Mouse (Mus musculus): Measurements from ENCODE around the gene Lrmda. TPM values are rescaled to one million over a fixed set of nuclear protein-coding genes. Genes with fewer than 3 reads are reported as not detected.

Gene Lrmda
- polyA plus RNA-seq, 1 experiment from 2014 or later = not detected

- Histone ChIP-seq H3K36me3 (ENCODE audit: control insufficient read depth, insufficient read depth, low read length) (no peaks in the 10 kb centered on the region), H3K9ac (ENCODE audit: low read length) (no peak overlapping the region), H3K4me3 (ENCODE audit: low read depth, low read length) (no peak overlapping the region), H3K27me3 (ENCODE audit: control insufficient read depth, insufficient read depth, low read length) (no peaks in the 10 kb centered on the region), H3K9me3 (ENCODE audit: control insufficient read depth, low read length) (no peaks in the 10 kb centered on the region), H3K27ac (ENCODE audit: low read depth, low read length) (no peak overlapping the region), H3K4me1 (replicated peaks; ENCODE audit: control insufficient read depth, insufficient read depth, low read length) (peaks cover 7% of the 10 kb centered on the region; the same call in 1 of the 2 replicates), H3K4me2 (ENCODE audit: low read depth, low read length, severe bottlenecking) (no peak overlapping the region)
- DNase-seq (ENCODE audit: low spot score) = no peak
- whole genome bisulfite sequencing = 94% methylated on average over 12 of the region's 12 CpGs
- no peak for ATAC-seq (replicated peaks; ENCODE audit: low FRiP score)
Observed at GRCm38 (mm10) chr14:22256274-22256673, 236.8 kb downstream of the Lrmda start.

GRCm38 (mm10) chr14:22259376-22260032, 240.0 kb downstream of the Lrmda start:
- Histone ChIP-seq H3K9ac (ENCODE audit: low read length) (no peak overlapping the region), H3K27ac (ENCODE audit: low read depth, low read length) (no peak overlapping the region), H3K4me1 (replicated peaks; ENCODE audit: control insufficient read depth, insufficient read depth, low read length) (peaks cover 7% of the 10 kb centered on the region; the same call in 1 of the 2 replicates), H3K9me3 (ENCODE audit: control insufficient read depth, low read length) (no peaks in the 10 kb centered on the region), H3K4me3 (ENCODE audit: low read depth, low read length) (no peak overlapping the region), H3K36me3 (ENCODE audit: control insufficient read depth, insufficient read depth, low read length) (no peaks in the 10 kb centered on the region), H3K27me3 (ENCODE audit: control insufficient read depth, insufficient read depth, low read length) (no peaks in the 10 kb centered on the region), H3K4me2 (ENCODE audit: low read depth, low read length, severe bottlenecking) (0 out of 2 replicates have a peak overlapping the region, but pooled peaks have one; percentile 3)
- peak; percentile 74 for DNase-seq (ENCODE audit: low spot score)
- WGBS = 26% methylated on average over 10 of the region's 10 CpGs
- peak; percentile 46; the same call in 1 of the 2 replicates for ATAC-seq (replicated peaks; ENCODE audit: low FRiP score)

GRCm38 (mm10) chr14:22260033-22260419, 240.5 kb downstream of the Lrmda start:
- H3K9ac ChIP-seq (ENCODE audit: low read length) = no peak overlapping the region
- no peak overlapping the region for H3K4me3 ChIP-seq (ENCODE audit: low read depth, low read length)
- no peaks in the 10 kb centered on the region for H3K9me3 ChIP-seq (ENCODE audit: control insufficient read depth, low read length)
- H3K27me3 ChIP-seq (ENCODE audit: control insufficient read depth, insufficient read depth, low read length) = no peaks in the 10 kb centered on the region
- 67% methylated on average over 5 of the region's 5 CpGs for whole genome bisulfite sequencing
- DNase-seq (ENCODE audit: low spot score) (no peak), ATAC-seq (replicated peaks; ENCODE audit: low FRiP score) (no peak)
- H3K27ac ChIP-seq (ENCODE audit: low read depth, low read length) = no peak overlapping the region
- H3K4me1 ChIP-seq (replicated peaks; ENCODE audit: control insufficient read depth, insufficient read depth, low read length) = peaks cover 7% of the 10 kb centered on the region; the same call in 1 of the 2 replicates
- H3K4me2 ChIP-seq (ENCODE audit: low read depth, low read length, severe bottlenecking) = no peak overlapping the region
- no peaks in the 10 kb centered on the region for H3K36me3 ChIP-seq (ENCODE audit: control insufficient read depth, insufficient read depth, low read length)

GRCm38 (mm10) chr14:22265229-22265905, 245.9 kb downstream of the Lrmda start:
- no peak overlapping the region for H3K9ac ChIP-seq (ENCODE audit: low read length)
- WGBS = 92% methylated on average over 4 of the region's 4 CpGs
- H3K9me3 ChIP-seq (ENCODE audit: control insufficient read depth, low read length) = no peaks in the 10 kb centered on the region
- no peak for ATAC-seq (replicated peaks; ENCODE audit: low FRiP score)
- H3K4me1 ChIP-seq (replicated peaks; ENCODE audit: control insufficient read depth, insufficient read depth, low read length) = no peaks in the 10 kb centered on the region
- no peaks in the 10 kb centered on the region for H3K36me3 ChIP-seq (ENCODE audit: control insufficient read depth, insufficient read depth, low read length)
- H3K4me3 ChIP-seq (ENCODE audit: low read depth, low read length) = no peak overlapping the region
- H3K4me2 ChIP-seq (ENCODE audit: low read depth, low read length, severe bottlenecking) = no peak overlapping the region
- no peaks in the 10 kb centered on the region for H3K27me3 ChIP-seq (ENCODE audit: control insufficient read depth, insufficient read depth, low read length)
- DNase-seq (ENCODE audit: low spot score) = no peak
- H3K27ac ChIP-seq (ENCODE audit: low read depth, low read length) = no peak overlapping the region

- Histone ChIP-seq H3K9ac (ENCODE audit: low read length) (no peak overlapping the region), H3K27me3 (ENCODE audit: control insufficient read depth, insufficient read depth, low read length) (peaks cover 4% of the 10 kb centered on the region), H3K4me1 (replicated peaks; ENCODE audit: control insufficient read depth, insufficient read depth, low read length) (no peaks in the 10 kb centered on the region), H3K36me3 (ENCODE audit: control insufficient read depth, insufficient read depth, low read length) (no peaks in the 10 kb centered on the region), H3K4me2 (ENCODE audit: low read depth, low read length, severe bottlenecking) (no peak overlapping the region), H3K9me3 (ENCODE audit: control insufficient read depth, low read length) (no peaks in the 10 kb centered on the region), H3K27ac (ENCODE audit: low read depth, low read length) (no peak overlapping the region), H3K4me3 (ENCODE audit: low read depth, low read length) (no peak overlapping the region)
- ATAC-seq (replicated peaks; ENCODE audit: low FRiP score) (no peak), DNase-seq (ENCODE audit: low spot score) (no peak)
- 92% methylated on average over 9 of the region's 9 CpGs for WGBS
Observed at GRCm38 (mm10) chr14:22269812-22270211, 250.3 kb downstream of the Lrmda start.

- Histone ChIP-seq H3K4me2 (ENCODE audit: low read depth, low read length, severe bottlenecking) (no peak overlapping the region), H3K4me3 (ENCODE audit: low read depth, low read length) (no peak overlapping the region), H3K9me3 (ENCODE audit: control insufficient read depth, low read length) (no peaks in the 10 kb centered on the region), H3K27ac (ENCODE audit: low read depth, low read length) (no peak overlapping the region), H3K27me3 (ENCODE audit: control insufficient read depth, insufficient read depth, low read length) (peaks cover 26% of the 10 kb centered on the region), H3K4me1 (replicated peaks; ENCODE audit: control insufficient read depth, insufficient read depth, low read length) (peaks cover 3% of the 10 kb centered on the region; the same call in 1 of the 2 replicates), H3K36me3 (ENCODE audit: control insufficient read depth, insufficient read depth, low read length) (no peaks in the 10 kb centered on the region), H3K9ac (ENCODE audit: low read length) (no peak overlapping the region)
- 94% methylated on average over 5 of the region's 5 CpGs for WGBS
- DNase-seq (ENCODE audit: low spot score) (no peak), ATAC-seq (replicated peaks; ENCODE audit: low FRiP score) (no peak)
Observed at GRCm38 (mm10) chr14:22278053-22278452, 258.5 kb downstream of the Lrmda start.

GRCm38 (mm10) chr14:22279591-22279990, 260.1 kb downstream of the Lrmda start:
- Histone ChIP-seq H3K9me3 (ENCODE audit: control insufficient read depth, low read length) (no peaks in the 10 kb centered on the region), H3K27me3 (ENCODE audit: control insufficient read depth, insufficient read depth, low read length) (peaks cover 25% of the 10 kb centered on the region), H3K4me1 (replicated peaks; ENCODE audit: control insufficient read depth, insufficient read depth, low read length) (peaks cover 4% of the 10 kb centered on the region; the same call in 1 of the 2 replicates), H3K4me2 (ENCODE audit: low read depth, low read length, severe bottlenecking) (no peak overlapping the region), H3K36me3 (ENCODE audit: control insufficient read depth, insufficient read depth, low read length) (no peaks in the 10 kb centered on the region), H3K4me3 (ENCODE audit: low read depth, low read length) (no peak overlapping the region), H3K9ac (ENCODE audit: low read length) (no peak overlapping the region), H3K27ac (ENCODE audit: low read depth, low read length) (no peak overlapping the region)
- ATAC-seq (replicated peaks; ENCODE audit: low FRiP score) (no peak), DNase-seq (ENCODE audit: low spot score) (no peak)
- 93% methylated on average over 4 of the region's 4 CpGs for WGBS

GRCm38 (mm10) chr14:22281630-22282029, 262.1 kb downstream of the Lrmda start:
- no peak for DNase-seq (ENCODE audit: low spot score)
- ATAC-seq (replicated peaks; ENCODE audit: low FRiP score) = 0 out of 2 replicates have a peak, but pooled peaks have one; percentile 44
- Histone ChIP-seq H3K4me1 (replicated peaks; ENCODE audit: control insufficient read depth, insufficient read depth, low read length) (peaks cover 4% of the 10 kb centered on the region; the same call in 1 of the 2 replicates), H3K4me3 (ENCODE audit: low read depth, low read length) (no peak overlapping the region), H3K9ac (ENCODE audit: low read length) (no peak overlapping the region), H3K9me3 (ENCODE audit: control insufficient read depth, low read length) (no peaks in the 10 kb centered on the region), H3K27ac (ENCODE audit: low read depth, low read length) (no peak overlapping the region), H3K4me2 (ENCODE audit: low read depth, low read length, severe bottlenecking) (no peak overlapping the region), H3K36me3 (ENCODE audit: control insufficient read depth, insufficient read depth, low read length) (no peaks in the 10 kb centered on the region), H3K27me3 (ENCODE audit: control insufficient read depth, insufficient read depth, low read length) (peaks cover 25% of the 10 kb centered on the region)
- WGBS = 38% methylated on average over 7 of the region's 7 CpGs
